Mouse (Mus musculus) c-Kit-negative CD71-positive TER-119-positive erythroid progenitor cells, embryonic 14.5 days (primary cell): Measurements from ENCODE around the gene Wnt2.

Source experiments
- DNase-seq: peaks from one replicate; pipeline ENCODE4 v3.0.0-alpha.2; 2013; ENCODE audit warnings: low read depth, low spot score

Gene Wnt2

GRCm38 (mm10) chr6:18029746-18030656, at the start of gene Wnt2:
TSS of gene Wnt2 (minus strand) at chr6:18030585.
- no peak for DNase-seq

- DNase-seq = no peak
These were observed 48.2 kb upstream of the Wnt2 start for GRCm38 (mm10) chr6:18078615-18079014.

DNA sequence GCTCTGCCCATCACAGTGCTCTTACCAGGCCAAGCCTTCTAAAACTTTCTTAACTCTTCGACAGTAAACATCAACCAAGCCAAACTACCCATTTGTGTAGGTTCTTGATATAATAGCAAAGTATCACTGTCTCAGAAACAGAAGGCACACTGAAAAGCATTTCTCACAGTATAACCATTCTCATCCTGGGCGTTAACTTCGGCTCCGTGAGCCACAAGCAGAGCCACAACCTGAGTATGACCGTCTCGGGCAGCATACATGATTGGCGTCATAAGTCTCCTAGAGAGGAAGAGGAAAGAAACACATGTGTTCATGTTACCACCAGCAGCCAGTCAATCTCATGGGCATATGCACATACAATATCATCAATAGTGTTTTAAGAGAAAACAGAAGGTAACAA, 46.6 kb upstream of the Wnt2 start:
- DNase-seq = no peak

- no peak for DNase-seq
These were observed 46.2 kb upstream of the Wnt2 start for GRCm38 (mm10) chr6:18076577-18076976.

GRCm38 (mm10) chr6:18057899-18058298, 27.5 kb upstream of the Wnt2 start:
- DNase-seq = no peak

DNA sequence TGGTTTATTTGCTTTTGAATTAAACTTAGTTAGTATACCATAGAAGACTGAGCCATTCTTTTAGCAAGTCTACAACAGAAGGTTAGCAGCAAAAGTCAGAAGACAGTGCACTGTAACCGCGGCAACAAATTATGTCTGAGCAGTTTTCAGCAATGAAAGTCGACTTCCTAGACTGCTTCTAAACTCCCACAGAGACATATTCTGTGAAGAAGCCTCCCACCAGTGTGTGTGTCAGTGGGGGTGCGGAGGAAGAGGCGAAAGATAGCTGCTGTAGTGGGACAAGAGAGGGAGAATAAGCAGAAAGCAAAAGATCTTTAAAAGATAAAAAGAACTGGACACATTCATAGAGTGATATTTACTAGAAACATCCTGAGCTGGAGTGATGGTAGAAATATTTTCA, 21.3 kb upstream of the Wnt2 start:
- DNase-seq = no peak

- no peak for DNase-seq
These were observed 13.9 kb upstream of the Wnt2 start for GRCm38 (mm10) chr6:18044299-18044698.

DNA sequence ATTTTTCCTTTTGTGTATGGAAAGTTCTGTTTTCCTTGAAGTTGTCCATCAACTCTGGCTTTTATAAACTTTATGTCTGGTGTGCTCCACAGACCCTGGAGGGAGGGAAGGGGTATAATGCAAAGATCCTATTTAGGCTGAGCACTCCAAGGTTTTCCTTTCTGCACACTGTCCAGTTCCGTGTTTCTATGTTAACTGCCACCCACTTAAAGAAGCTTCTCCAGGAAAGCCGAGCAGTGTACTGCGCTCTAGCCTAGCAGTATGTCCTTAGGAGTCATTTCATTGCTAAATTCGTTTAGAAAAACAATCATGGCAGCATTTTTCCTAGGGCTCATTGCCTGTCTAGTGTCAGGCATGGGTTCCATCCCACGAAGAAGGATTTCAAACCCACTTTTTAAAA, 12.8 kb upstream of the Wnt2 start:
- no peak for DNase-seq

GRCm38 (mm10) chr6:18032271-18032670, 1.9 kb upstream of the Wnt2 start:
- no peak for DNase-seq

GRCm38 (mm10) chr6:18031509-18032010, 1.2 kb upstream of the Wnt2 start:
- no peak for DNase-seq

- no peak for DNase-seq
These were observed 603 bp upstream of the Wnt2 start for GRCm38 (mm10) chr6:18030868-18031508.

GRCm38 (mm10) chr6:18024133-18024794, 6.1 kb downstream of the Wnt2 start:
- no peak for DNase-seq

DNA sequence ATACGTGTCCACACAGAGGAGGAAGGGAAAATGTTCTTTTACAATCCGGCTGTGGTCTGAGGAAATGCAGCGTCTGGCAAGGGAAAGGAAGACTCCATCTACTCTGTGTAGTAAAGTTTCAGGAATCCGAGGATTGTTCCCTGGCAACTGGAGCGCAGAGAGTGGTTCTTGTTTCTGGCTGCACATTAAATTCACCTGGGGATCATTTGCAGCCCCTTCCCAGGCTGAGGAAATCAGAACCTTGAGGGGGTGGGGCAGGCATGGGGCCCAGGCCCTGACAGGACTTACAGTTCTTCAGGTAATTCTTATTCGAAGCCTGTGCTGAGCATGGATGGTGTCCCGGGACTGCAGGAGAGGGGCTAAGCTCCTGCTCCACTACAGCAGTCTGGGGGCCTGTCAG, 17.0 kb downstream of the Wnt2 start:
- no peak for DNase-seq

GRCm38 (mm10) chr6:18007356-18007755, 23.0 kb downstream of the Wnt2 start:
- no peak for DNase-seq

DNA sequence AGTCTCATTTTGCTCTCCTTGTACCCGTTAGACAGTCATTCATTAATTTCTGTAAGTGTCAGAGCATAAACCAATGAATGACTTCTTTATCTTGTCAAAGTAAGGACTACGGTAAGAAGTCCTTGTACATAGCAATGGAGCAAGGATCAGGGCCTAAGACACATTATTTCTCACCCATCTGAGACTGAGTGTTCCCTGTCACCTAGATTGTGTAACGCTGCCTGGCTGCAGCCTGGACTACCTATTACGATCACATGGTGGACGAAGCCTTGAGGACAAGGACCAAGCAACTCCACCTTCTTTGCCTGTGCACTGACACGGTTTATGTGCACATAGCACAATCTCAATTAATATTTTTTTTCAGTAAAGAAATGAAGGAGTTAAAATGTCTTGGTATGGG, 28.3 kb downstream of the Wnt2 start:
- no peak for DNase-seq

GRCm38 (mm10) chr6:17998497-17998896, 31.9 kb downstream of the Wnt2 start:
- DNase-seq = no peak

DNA sequence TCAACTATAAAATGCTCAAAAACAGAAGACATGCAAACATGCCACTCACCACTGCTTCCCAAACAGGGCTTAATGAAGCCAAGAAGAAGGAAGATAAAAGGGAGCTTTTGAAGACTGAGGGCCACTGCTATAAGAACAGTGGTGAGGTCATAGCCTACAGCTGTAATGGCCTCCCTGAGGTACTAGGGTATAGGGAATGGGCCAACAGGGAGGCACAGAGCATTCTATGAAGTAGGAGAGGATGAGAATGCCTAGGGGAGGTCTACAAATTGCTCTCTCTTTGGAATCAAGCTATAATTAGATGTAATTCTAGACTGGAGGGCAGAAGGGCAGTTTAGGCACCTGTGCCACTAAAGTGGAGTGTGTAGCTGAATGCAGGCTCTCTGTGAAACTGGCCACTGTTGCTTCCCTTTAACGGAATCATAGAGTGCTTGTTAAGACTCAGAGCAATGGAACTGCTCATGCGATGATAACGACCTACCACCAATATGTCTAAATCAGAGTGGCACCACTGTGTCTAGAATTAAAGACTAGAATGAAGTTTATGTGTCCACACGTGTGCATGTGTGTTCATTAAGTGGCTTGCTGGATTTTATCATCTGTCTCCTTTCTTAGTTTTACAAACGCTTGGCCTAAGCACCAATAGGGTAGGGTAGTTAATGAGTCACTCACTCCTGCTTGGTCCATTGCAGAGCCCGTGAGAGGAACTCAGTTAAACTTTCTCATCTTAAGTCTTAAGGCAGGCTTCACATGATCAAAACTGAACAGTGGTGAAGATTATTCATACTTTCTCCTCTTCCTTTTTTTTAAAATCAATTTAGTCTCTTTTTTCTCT, 35.2 kb downstream of the Wnt2 start:
- DNase-seq = no peak

GRCm38 (mm10) chr6:17991625-17992024, 38.8 kb downstream of the Wnt2 start:
- DNase-seq = no peak

GRCm38 (mm10) chr6:17990173-17991028, 40.0 kb downstream of the Wnt2 start:
- DNase-seq = no peak

DNA sequence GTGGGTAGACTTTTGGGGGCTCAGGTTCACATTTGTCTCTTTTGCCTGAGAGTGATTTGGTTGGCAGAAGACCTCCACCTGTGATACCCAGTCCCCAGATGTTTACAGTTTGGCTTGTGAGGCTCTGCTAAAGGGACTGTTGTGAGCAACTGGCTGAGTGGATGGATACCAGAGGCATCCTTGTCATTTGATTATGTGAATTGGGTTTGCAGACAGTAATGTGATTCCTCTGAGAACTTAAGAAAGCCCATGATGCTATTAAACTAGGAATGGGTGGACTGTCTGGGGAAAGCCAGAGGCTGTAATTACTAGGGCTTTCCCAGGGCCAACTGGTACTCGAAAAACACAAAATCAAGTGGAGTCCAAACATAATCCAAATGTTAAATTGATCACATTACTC, 51.0 kb downstream of the Wnt2 start:
- DNase-seq = no peak
